Mouse (Mus musculus): Measurements from ENCODE around the gene Zfp36l3.
"Not testable (repeated sequence)": the region's sequence is repeated elsewhere in the genome, so short reads cannot be mapped to it uniquely, and the experiment has no call there.

Gene Zfp36l3

DNA sequence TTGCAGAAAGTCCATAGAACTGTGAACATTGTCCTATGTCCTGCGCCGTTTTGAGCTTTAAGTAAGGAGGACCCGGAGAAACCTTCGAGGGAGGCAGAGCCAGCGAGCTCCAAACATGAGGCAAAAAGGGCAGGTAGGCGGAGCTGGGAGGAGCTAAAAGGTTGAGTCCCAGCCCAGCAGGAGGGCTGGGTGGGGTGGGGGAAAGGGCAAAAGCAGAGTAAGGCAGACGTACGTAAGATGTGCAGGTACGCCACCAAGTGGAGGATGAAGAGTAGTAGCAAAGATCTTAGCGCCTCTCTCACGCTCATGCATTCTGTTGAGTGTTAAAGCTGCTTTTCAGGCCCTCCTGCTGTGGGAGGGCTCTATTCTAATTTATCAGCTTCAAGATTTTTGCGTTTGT lies at the start of gene Zfp36l3:
TSS of gene Zfp36l3 (minus strand) at position 119 of the 400 bp plus-strand sequence.
- DNase-seq (ENCODE audit: low spot score): no peak

DNA sequence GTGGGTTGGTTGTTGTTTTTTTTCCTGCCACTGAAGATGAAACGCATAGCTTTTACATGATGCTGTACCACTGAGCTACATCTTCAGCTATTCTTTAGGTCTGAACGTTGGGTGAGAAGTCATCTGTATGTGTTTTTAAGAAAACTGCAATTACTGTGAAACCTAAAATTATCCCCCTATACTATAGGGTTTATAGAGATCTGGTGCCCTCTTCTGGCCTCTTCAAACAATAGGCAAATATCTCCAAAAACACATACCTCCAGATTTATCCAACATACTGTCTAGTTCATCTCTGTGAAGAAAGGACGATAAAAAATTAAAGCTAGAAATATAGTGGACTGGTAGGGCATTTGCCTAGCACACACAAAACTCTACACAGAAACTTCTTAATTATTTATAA lies 22.9 kb upstream of the Zfp36l3 start:
- DNase-seq (ENCODE audit: low spot score): no peak

DNA sequence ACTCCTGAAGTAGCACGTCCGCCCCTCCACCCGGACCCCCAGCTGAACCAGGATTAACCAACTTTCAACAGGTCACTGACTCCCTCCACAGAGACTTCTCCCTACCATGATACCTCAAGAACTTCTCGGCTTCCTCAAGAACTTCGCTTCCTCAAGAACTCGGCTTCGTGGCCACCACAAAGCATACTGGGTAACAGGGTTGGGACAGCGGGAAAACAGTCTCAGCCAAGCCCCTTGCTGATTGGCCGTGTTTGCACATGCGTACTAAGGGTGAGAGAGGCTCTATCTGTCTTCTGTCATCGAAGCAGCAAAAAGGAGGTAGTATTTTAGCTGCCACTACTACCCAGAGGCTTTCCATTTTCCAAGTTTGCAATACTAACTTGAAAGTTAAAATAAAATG lies 21.3 kb upstream of the Zfp36l3 start, which contains the start of gene Xlr:
TSS of gene Xlr (minus strand) at position 188 of the 400 bp plus-strand sequence.
- DNase-seq (ENCODE audit: low spot score): not testable (repeated sequence)

DNA sequence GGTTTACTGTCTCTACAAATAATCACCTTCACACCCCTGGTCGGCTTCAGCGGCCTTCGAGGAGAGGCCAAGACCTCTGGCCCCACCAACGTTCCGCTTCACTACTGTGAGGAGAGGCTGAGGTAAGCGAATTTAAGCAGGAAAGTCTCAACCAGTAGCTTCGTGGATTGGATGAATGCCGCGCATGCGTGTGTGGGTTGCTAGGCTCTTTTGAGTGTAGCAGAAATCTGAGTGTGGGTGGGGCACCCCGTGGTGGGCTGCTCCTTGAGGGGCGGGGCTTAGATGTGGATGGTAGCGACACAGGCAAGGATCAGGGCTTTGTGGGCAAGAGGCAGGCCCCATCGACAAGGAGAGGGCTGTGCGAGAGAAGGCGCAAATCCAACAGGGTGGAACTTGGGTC lies 18.5 kb downstream of the Zfp36l3 start, which contains the start of gene 1700013H16Rik:
TSS of gene 1700013H16Rik (minus strand) at position 96 of the 400 bp plus-strand sequence.
- DNase-seq (ENCODE audit: low spot score): no peak

DNA sequence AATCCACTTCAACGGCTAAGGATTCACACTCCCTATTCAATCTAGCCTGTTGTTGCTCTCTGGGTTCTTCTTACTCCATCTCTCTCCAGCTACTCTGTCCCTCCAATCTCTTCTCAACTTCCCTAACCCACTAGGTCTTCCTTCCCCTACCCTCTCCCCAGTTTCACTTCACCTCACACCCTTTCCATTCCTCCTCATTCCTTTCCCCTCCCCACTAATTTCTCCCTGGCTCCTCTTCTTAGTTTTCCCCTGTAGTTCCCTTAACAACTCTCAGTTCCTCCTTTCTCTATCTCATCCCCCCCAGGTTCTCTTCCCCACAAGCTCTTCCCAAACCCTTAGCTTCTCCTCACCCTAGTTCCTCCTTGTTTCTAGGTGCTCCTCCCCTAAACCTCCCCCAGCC lies 23.3 kb downstream of the Zfp36l3 start:
- DNase-seq (ENCODE audit: low spot score): no peak

DNA sequence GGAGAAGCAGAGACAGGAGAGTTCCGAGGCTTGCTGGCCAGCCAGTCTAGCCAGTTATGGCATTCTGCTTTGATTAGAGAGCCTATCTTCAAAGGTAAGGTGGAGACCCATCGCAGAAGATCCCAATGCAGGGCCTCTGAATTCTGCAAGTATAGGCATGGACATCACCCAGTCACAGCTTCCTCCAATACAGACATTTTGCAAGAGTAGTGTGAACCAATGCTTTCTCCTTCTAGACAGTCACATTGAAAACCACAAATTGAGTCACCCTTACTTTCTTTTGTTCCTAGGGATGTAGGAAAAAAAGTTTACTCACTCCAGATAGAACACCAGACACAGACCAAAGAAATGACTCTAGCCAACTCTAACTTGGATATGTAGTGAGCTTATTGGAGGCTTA lies 47.2 kb downstream of the Zfp36l3 start:
- DNase-seq (ENCODE audit: low spot score): no peak

DNA sequence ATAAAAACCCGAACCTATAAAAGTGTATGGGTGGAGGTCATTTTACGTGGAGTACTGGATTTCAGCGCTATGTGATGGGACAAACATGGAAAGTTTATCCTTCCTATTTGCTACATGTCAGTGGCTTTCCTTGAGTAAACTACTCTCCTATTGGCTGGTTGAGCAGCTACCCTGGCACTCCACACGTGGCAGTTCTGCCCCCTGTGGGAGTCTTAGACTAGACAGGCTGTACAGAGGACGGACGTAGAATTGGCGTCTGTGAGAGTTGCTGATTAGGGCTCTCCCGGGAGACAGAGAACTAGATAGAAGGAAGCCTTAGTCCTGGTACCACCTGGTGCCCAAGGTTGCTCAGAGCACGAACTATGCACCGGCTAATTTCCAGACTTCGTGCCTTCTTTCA lies 51.6 kb downstream of the Zfp36l3 start, which contains the start of gene 4930502E18Rik:
TSS of gene 4930502E18Rik (plus strand) at position 231 of the 400 bp plus-strand sequence.
- no peak for DNase-seq (ENCODE audit: low spot score)

All from c-Kit-positive CD71-positive TER-119-positive erythroid progenitor cells, embryonic 14.5 days (primary cell).